Mouse (Mus musculus): Measurements from ENCODE around the gene Morc2a.

The Morc2a gene

GRCm38 (mm10) chr11:3684723-3685430 lies 35.9 kb downstream of the Morc2a start:
- DNase-seq = no peak

GRCm38 (mm10) chr11:3685431-3685830 lies 36.4 kb downstream of the Morc2a start:
- no peak for DNase-seq

DNA sequence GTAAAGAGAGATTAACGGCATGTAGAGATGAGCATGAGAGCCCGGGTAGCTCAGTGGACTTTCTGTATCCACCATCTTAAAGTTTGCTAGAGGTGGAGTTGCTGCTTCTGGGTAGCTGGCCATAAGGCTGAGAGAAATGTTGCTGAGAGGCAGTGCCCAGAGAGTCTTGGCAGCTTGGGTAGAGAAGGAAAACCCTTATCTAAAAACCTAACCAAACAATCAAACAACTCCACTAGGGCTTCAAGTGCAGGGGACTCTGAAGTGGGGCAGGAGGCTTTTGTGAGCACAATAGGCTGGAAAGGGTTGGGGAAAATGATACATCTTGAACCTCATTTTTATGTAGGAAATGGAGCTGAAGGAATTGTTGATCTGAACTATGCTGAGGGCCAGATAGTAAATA lies 37.3 kb downstream of the Morc2a start:
- no peak for DNase-seq

- no peak for DNase-seq
Observed at GRCm38 (mm10) chr11:3686885-3687284, 37.9 kb downstream of the Morc2a start.

GRCm38 (mm10) chr11:3691746-3692145 lies 42.8 kb downstream of the Morc2a start:
- no peak for DNase-seq

DNA sequence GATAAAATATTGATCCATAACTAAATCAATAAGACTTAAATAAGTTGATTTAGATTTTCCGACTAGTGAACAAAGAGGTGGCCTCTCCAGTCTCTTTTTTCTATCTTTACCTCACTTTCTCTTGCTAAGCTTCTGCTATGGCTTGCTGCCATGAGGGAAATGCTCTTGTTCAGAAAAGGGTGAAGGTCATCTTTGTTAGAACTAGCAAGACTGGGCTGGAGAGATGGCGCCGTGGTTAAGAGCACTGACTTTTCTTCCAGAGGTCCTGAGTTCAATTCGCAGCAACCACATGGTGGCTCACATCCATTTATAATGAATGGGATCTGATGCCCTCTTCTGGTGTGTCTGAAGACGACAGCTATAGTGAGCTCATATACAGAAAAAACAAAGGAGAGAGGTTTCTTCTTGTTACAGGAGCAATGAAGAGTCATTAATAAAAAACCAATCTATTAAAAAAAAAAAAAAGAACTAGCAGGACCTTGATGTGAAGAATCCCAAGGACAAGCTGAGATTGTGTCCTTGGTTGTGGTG lies 47.2 kb downstream of the Morc2a start:
- no peak for DNase-seq

- no peak for DNase-seq
Observed at GRCm38 (mm10) chr11:3697441-3697840, 48.5 kb downstream of the Morc2a start.

DNA sequence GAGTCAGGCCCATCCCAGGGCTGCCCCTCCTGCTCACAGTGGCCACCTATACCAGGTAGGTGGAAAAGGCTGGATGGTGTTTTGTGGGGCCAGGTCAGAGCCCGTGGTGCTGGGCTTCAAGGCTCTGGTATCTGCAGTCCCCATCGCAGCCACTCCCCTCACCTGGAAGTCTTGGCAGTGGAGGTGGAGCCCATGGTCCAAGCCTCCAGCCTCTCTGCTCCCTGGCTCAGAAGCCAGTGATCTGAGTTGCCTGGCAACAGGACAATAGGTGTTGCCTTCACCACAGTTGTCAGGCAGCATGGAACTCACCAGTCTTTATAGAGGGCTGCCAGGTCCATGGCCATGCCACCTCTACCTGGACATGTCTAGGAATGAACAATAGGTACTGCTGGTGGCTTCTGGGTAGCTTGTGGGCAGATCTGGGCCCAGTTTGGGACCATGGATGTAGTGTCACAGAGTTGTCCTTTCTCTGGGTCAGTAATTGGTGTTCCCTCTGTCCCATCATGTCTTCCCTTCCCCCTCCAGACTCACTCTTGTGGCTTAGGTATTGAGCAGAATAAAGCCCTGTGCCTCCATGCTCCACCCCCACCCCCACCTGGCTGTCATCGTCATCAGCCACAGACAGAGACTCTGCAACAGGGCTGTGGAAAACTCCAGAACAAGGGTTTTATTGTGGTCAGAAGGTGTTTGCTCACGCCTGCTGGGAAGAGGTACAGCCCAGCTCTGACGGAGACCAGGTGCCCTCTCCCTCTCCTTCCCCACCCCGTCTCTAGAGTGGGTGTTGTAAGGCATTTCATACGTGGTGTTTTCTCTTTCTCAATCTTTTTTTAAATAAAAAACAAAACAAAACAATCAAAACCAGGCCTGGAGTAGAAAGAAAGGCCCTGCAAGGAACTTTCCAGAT lies 54.4 kb downstream of the Morc2a start:
- DNase-seq = no peak

- DNase-seq = no peak
Observed at GRCm38 (mm10) chr11:3704404-3704803, 55.4 kb downstream of the Morc2a start.

DNA sequence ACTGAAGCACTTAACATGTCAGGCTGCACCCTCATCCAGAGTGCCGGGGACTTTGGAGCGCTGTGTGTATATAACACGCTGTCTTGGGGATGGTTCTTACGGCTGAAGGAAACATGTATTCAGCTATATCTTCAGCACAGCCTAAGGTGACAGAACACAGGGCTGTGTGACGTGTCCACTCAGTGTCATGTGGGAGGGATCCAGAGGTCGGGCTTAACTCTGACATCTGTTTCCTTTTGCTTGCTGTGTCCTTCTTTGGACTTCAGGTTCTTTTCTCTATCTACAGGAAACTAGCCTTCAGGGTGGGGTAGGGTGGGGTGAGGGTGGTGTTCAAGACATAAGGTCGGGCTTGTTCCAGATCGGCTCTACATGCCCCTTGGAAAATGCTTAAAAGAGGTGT lies 58.1 kb downstream of the Morc2a start:
- no peak for DNase-seq

GRCm38 (mm10) chr11:3710203-3710602 lies 61.2 kb downstream of the Morc2a start:
- DNase-seq = no peak

DNA sequence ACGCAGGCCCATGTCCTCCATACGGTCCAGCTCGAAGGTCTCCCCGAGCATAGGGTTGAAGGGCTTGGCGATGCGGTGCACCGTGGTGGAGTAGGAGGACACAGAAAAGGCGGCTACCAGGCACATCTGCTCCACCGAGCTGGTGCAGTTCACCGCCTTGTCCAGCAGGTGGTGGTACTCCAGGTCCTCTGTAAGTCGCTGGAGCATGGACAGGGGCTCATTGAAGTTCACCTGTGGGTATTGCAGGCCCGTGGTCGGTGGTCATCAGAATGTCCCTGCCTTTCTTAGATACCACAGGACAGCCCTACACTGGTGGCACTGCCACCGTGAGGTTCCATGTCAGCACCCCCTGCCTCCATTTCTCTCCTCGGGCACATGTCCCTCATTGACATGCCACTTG lies 65.5 kb downstream of the Morc2a start:
- DNase-seq = peak; percentile 56

GRCm38 (mm10) chr11:3716662-3717061 lies 67.7 kb downstream of the Morc2a start:
- DNase-seq = no peak

GRCm38 (mm10) chr11:3722036-3722435 lies 73.0 kb downstream of the Morc2a start:
- no peak for DNase-seq

GRCm38 (mm10) chr11:3722861-3723260 lies 73.9 kb downstream of the Morc2a start:
- no peak for DNase-seq

DNA sequence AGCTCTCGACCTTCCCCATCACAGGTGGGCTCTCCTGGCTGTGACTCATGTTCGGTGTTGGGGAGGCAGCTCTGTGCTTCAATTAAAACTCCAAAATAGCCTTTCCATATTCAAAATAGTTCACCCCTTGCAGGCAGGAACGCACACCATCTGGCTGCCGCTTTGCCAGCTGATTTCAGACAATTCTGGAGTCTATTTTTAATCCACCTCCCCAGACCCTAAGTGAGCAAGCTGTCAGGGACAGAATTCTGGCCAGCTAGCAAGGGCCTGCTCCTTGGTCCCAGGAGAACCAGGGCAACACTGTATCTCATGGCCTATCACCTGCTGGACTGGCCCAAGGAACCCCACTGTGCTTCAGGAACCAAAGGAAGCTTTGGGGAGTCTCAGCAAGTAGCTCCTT lies 74.9 kb downstream of the Morc2a start:
- DNase-seq = peak; percentile 55

DNA sequence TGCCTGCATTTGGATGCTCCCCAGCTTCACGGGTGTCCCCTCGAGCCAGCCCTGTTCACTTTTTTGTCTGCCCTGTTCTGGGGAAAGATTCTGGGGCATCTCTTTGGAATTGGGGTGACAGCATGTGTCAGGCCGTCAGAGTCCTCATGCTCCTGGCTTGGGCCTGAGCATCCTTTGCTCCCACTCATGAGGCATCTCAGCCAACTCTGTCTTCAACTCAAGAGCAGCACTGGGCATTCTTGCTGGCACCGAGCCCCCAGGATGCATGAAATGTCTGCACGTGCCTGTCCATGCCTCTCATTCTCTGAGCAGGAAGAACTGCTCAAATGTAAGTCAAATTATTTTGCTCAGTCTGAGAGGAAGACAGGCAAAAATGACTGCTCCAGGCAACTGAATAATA lies 75.7 kb downstream of the Morc2a start:
- DNase-seq = no peak

DNA sequence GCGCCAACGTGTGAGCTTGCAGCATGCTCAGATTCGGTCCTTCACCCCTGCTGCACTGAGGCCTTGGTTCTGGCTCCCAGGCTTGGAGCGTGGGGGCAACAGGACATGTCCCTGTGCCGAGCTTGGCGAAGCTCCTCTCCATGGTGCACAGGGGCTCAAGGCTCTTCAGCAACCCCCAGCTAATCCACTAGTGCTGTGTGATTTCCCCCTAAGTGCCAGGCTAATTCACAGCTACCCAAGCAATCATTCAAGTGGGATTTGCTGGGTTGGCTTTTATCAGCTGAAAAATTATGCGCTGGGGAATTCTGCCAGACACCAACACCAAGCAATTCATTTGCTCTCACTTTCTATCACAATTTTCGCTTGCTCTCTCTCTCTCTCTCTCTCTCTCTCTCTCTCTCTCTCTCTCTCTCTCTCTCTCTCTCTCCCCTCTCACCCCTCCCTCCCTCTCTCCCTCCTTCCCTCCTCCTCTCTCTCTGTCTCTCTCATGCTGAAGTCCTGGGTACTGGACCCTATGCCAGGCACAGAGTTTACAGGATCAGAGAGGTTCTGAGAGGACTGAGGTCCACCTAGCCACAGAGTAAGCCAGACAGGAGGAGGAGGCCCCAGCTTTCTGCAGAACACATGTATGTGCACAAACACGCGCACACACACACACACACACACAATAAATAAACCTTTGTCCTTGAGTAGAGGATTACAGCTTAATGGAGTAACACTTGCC lies 76.5 kb downstream of the Morc2a start:
- no peak for DNase-seq

DNA sequence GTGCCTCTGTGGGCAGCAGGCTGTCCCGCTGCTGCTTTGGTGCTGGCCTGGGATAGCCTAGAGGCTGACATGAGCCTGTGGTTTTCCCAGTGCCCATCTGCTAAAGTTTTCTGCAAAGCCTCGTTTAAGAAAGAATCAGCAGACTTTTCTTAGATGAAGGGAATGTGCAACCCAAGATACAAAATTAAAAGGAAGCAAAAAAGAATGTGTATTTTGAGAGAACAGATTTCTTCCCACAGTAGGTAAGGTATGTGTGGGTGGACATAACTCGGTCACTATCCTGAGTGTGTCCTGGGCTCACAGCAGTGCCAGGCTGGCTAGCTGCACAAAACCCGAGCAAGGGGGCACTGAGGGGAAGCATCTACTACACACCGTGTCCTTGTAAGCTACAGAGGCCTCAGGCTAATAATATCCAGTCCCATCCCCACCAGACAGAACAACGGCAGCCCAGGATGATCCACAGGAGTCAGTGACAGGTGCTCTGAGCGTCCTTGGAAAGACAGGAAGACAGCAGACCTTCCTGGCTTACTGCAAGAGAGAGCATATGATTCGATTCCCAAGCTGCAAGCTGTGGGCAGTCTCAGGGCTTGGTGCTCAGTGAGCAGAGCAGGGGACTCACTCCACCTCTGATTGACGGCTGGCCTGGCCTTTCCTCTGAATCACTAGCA lies 78.6 kb downstream of the Morc2a start:
- DNase-seq = no peak

- no peak for DNase-seq
Observed at GRCm38 (mm10) chr11:3731469-3731868, 82.5 kb downstream of the Morc2a start.

- DNase-seq = no peak
Observed at GRCm38 (mm10) chr11:3733933-3734636, 85.1 kb downstream of the Morc2a start.

DNA sequence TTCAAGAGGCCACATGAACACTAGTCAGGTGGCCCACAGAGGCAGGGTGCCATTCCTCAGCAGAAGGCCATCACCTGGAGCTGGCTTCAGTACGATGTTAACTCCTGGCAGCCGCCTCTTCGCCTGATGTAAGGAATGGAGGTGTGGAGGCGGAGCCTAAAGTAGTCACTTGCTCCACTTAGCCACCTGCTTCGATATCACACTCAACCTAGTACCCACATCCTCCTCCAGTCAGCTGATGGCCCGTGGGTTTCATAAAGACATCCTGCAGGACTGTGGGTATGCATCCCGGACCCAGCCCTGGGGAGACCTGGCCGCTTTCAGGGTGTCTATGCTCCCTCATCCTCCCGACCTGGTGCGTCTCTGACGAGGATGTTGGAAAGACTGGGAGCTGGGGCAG lies 86.7 kb downstream of the Morc2a start:
- no peak for DNase-seq
